Mouse (Mus musculus) G1E (cell line): ENCODE measurements around the gene Naa80. TPM values are rescaled to one million over a fixed set of nuclear protein-coding genes. Genes with fewer than 3 reads are reported as not detected.

ENCODE experiments used
- ATAC-seq: 2 replicates; pipeline ENCODE4 v1.8.0; 2016; ENCODE audit warnings: mild to moderate bottlenecking; ENCODE audit not compliant: insufficient number of reproducible peaks, poor library complexity, low FRiP score, severe bottlenecking; ENCODE audit errors: extremely low read depth
- DNase-seq: peaks from one replicate; pipeline ENCODE4 v3.0.0; 2012; ENCODE audit warnings: low spot score
- H3K27me3 ChIP-seq: 2 replicates; pipeline ENCODE4 v1.6.1; 2012; ENCODE audit warnings: mild to moderate bottlenecking, low read length, inconsistent platforms; ENCODE audit not compliant: insufficient read depth
- H3K36me3 ChIP-seq: replicated peaks from 2 replicates; pipeline ENCODE3; 2012; ENCODE audit warnings: mild to moderate bottlenecking, inconsistent platforms
- H3K4me1 ChIP-seq: 2 replicates; pipeline ENCODE4 v1.6.1; 2012; ENCODE audit warnings: low read depth, low read length, inconsistent platforms, mixed read lengths; ENCODE audit not compliant: insufficient read depth
- H3K4me3 ChIP-seq: 2 replicates; pipeline ENCODE4 v1.5.1; 2012; ENCODE audit warnings: low read depth, mild to moderate bottlenecking, inconsistent platforms, low read length, moderate library complexity, mixed read lengths
- H3K9me3 ChIP-seq: replicated peaks from 2 replicates; pipeline ENCODE4 v1.6.1; 2012; ENCODE audit warnings: inconsistent platforms
- CTCF ChIP-seq: IDR thresholded peaks from 2 replicates; pipeline ENCODE4 v1.5.1; 2012; ENCODE audit warnings: low read depth, low read length, inconsistent platforms, mixed read lengths
- GATA1 ChIP-seq: IDR thresholded peaks from 2 replicates; pipeline ENCODE4 v1.6.1; 2012; ENCODE audit warnings: borderline replicate concordance, low read length, inconsistent platforms, mixed read lengths
- GATA2 ChIP-seq: IDR thresholded peaks from 2 replicates; pipeline ENCODE4 v1.6.1; 2012; ENCODE audit warnings: low read depth, low read length, inconsistent platforms, borderline replicate concordance
- POLR2AphosphoS5 ChIP-seq: IDR thresholded peaks from 2 replicates; pipeline ENCODE4 v1.6.1; 2012; ENCODE audit warnings: low read depth, low read length, inconsistent platforms; ENCODE audit not compliant: insufficient replicate concordance
- TAL1 ChIP-seq: conservative IDR thresholded peaks from 2 replicates; pipeline ENCODE4 v1.6.1; 2012; ENCODE audit warnings: low read depth, low read length, inconsistent platforms, mixed read lengths
- polyA plus RNA-seq: library from polyadenylated mRNA; stranded (reverse); fragments of >175 nt; gene quantifications from 2 replicates; pipeline ENCODE4 v1.2.3, GENCODE M21; 2012
- total RNA-seq, 2 experiments: library from RNA; stranded (forward) in 1 of 2; stranded (reverse) in 1 of 2; fragments of 200-1000 nt in 1 of 2; fragments of >200 nt in 1 of 2; fragmentation: Nextera tagmentation in 1 of 2; gene quantifications; 2 replicates each; pipeline ENCODE4 v1.2.3; 2014 to 2017

Gene Naa80
- total and polyA plus RNA-seq, 3 experiments, result 14.6 to 53.8 (median 17.4) TPM

DNA sequence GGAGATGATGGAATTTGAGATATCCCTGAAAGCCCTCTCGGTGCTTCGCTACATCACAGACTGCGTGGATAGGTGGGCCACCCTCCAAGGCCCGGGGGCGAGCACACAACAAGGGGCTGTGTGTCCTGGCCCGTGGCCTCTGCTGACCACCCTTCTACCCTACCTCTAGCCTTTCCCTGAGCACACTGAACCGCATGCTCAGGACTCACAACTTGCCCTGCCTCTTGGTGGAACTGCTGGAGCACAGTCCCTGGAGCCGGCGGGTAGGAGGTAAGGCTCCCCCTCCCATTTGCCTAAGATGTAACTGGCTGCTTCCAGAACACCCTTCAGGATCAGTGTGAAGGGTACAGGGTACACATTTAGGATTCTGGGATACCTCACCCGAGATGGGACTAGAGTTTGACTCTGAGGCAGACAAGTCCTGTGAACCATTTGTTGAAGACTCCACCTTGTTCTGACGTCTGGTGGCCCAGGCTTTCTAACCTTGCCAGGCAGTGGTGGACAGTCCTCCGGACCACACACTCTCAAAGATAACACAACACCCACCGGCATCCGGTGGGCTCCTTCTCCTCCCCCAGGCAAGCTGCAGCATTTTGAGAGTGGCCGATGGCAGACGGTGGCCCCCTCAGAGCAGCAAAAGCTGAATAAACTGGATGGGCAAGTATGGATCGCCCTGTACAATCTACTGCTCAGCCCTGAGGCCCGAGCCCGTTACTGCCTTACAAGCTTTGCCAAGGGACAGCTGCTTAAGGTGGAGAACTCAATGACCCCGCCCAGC lies 29.2 kb upstream of the Naa80 start:
- ATAC-seq, result no peak
- Histone ChIP-seq H3K4me1 (peaks cover 75% of the 10 kb centered on the region), H3K4me3 (no peak overlapping the region), H3K9me3 (no peaks in the 10 kb centered on the region), H3K27me3 (peaks cover 5% of the 10 kb centered on the region; the same call in 1 of the 2 replicates), H3K36me3 (peaks cover 34% of the 10 kb centered on the region)
- no peak for DNase-seq
- TF ChIP-seq GATA1 (no peak), CTCF (no peak), TAL1 (no peak), GATA2 (no peak), POLR2AphosphoS5 (no peak)

DNA sequence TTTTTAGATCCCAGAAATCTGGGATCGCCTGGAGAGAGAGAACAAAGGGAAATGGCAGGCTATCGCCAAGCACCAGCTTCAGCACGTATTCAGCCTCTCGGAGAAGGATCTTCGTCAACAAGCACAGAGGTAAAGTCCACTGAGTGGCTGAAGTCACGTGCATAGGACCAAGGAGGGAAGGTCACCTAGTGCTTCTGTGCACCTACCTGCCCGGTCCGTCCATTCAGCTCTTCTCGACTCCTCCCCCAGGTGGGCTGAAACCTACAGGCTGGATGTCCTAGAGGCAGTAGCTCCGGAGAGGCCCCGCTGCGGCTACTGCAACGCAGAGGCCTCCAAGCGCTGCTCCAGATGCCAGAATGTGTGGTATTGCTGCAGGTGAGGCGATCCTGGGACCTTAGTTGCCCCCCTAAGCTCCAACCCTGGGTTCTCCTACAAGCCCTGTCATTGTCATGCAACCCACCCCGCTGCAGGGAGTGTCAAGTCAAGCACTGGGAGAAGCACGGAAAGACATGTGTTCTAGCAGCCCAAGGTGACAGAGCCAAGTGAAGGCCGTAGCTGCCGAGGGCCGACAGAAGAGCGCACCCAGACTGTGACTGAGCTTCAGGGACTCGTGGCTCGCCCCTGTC lies 28.1 kb upstream of the Naa80 start:
- Histone ChIP-seq H3K9me3 (no peaks in the 10 kb centered on the region), H3K4me3 (peak overlapping the region; percentile 73; the same call in 1 of the 2 replicates), H3K27me3 (peaks cover 5% of the 10 kb centered on the region; the same call in 1 of the 2 replicates), H3K36me3 (peaks cover 23% of the 10 kb centered on the region), H3K4me1 (peaks cover 70% of the 10 kb centered on the region)
- no peak for TF ChIP-seq GATA2
- TF ChIP-seq TAL1, result no peak
- no peak for TF ChIP-seq GATA1
- TF ChIP-seq CTCF, result no peak
- no peak for TF ChIP-seq POLR2AphosphoS5
- ATAC-seq (no peak), DNase-seq (no peak)

DNA sequence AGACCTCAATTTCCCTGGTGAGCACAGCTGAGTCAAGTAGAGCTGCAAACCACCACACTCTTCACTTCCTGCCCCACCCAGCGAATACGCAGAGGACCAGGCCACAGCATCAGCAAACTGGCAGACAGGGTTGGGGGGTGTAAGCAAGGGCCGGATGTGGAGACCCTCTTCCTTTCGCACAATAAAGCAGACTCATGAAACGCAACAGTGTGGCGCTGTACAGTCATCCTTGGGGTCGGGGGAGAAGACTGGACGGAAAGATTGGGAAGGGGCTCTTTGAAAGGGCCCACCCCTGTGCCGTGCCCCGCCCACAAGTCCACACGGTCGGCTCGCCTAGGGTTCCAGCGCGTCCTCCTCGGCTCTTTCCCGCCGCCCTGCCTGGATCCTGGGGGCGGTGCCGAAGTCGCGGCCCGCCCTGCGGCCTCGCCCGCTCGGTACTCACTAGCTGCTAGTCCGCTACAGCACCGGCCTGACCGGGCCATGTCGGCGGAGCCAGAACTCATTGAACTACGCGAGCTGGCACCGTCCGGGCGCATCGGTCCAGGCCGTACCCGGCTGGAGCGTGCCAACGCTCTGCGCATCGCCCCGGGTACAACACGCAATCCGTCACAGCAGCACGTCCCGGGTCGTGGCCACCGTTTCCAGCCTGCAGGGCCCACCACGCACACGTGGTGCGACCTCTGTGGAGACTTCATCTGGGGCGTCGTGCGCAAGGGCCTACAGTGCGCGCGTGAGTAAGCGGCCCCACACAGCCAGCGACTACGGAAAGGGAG lies 27.4 kb upstream of the Naa80 start, which contains the start of gene Rassf1:
Rassf1 (plus strand) TSS at position 439 of the 773 bp plus-strand sequence.
- H3K4me1 ChIP-seq, result peaks cover 69% of the 10 kb centered on the region
- DNase-seq (peak; percentile 52), ATAC-seq (no peak)
- no peaks in the 10 kb centered on the region for H3K9me3 ChIP-seq
- peak within 1 kb of the TSS; percentile 73 for H3K4me3 ChIP-seq
- peaks cover 5% of the 10 kb centered on the region; the same call in 1 of the 2 replicates for H3K27me3 ChIP-seq
- H3K36me3 ChIP-seq, result peaks cover 17% of the 10 kb centered on the region
- TF ChIP-seq GATA1 (no peak), TAL1 (no peak), POLR2AphosphoS5 (no peak), CTCF (no peak), GATA2 (no peak)

DNA sequence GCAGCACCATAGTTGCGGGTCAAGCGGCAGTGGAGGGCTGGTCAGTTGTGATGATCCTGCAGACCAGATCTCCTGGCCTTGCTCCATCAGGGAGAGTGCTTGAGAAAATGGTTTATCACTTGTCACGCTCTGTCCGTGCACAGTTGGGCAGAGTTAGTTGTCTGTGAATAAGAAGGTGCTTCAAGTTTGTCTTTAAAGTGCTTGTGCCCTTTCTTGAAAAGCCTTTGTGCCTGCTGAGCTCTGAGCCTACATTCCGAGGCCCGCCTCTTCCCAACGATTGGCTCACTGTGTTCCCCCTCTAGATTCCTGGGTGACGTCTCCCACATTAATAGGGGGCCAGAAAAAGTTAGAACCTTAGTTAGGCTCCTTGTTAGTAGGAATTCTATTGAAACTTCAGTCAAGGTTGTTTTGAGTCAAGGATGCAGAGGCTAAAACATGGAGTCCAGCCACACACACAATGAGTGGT lies 26.8 kb upstream of the Naa80 start:
- peaks cover 5% of the 10 kb centered on the region; the same call in 1 of the 2 replicates for H3K27me3 ChIP-seq
- no peaks in the 10 kb centered on the region for H3K9me3 ChIP-seq
- ATAC-seq, result no peak
- H3K4me3 ChIP-seq, result peak overlapping the region; percentile 73
- TF ChIP-seq POLR2AphosphoS5 (no peak), GATA1 (no peak), GATA2 (no peak), CTCF (no peak), TAL1 (no peak)
- no peak for DNase-seq
- H3K36me3 ChIP-seq, result peaks cover 21% of the 10 kb centered on the region
- peaks cover 69% of the 10 kb centered on the region for H3K4me1 ChIP-seq

DNA sequence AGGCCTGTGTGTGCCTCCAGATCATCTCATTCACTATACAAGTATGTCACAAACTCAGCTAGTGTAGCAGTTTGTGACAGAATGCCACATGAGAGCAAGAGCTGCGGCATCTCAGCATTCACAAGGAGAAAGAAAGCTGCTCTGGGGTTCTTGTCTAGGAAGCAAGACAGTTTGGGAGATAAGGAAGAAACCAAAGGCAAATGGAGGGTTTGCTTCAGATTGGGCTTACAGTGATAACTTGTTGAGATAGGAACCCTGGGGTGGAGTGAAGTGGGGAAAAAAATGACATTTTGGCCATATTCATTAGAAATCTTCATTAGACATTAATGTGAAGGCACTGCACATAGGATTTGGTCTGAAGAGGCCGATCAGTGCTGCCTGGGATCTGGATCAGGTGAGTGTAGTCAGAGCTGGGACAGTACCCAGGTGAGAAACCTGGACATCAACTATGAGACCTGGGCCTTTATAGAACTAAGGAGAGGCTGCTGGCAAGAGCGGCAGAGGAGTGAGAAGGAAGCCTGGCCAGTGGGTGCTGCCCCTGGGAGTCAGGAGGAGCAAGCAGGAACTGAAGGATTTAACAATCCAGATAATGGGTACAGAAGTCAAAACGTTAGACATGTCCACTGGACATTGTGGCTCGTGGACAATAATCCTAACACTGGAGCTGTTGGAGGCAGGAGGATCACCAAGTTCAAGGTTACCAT lies 25.8 kb upstream of the Naa80 start:
- peaks cover 30% of the 10 kb centered on the region for H3K36me3 ChIP-seq
- no peaks in the 10 kb centered on the region for H3K9me3 ChIP-seq
- no peak for DNase-seq
- H3K4me1 ChIP-seq, result peaks cover 69% of the 10 kb centered on the region
- no peak for ATAC-seq
- H3K27me3 ChIP-seq, result peaks cover 5% of the 10 kb centered on the region; the same call in 1 of the 2 replicates
- H3K4me3 ChIP-seq, result peak overlapping the region; percentile 82; the same call in 1 of the 2 replicates
- TF ChIP-seq TAL1, result no peak
